Mouse (Mus musculus) adrenal gland, adult 2 months (tissue): Measurements from ENCODE around the gene Gpatch8. TPM values are rescaled to one million over a fixed set of nuclear protein-coding genes. Genes with fewer than 3 reads are reported as not detected.

Experiments
- DNase-seq: peaks from one replicate; pipeline ENCODE4 v3.0.0; 2021
- polyA plus RNA-seq: library from polyadenylated mRNA; depleted of rRNA; stranded (reverse); fragments of >200 nt; gene quantifications from 2 replicates; pipeline ENCODE4 v1.2.3, GENCODE M21; 2012; rRNA removed
- total RNA-seq, 2 experiments: library from RNA; stranded (reverse); gene quantifications; 2 replicates each; pipeline ENCODE4 v1.2.3; 2021

The Gpatch8 gene
- total and polyA plus RNA-seq, 3 experiments, result 18.4 to 31.4 (median 23.2) TPM

DNA sequence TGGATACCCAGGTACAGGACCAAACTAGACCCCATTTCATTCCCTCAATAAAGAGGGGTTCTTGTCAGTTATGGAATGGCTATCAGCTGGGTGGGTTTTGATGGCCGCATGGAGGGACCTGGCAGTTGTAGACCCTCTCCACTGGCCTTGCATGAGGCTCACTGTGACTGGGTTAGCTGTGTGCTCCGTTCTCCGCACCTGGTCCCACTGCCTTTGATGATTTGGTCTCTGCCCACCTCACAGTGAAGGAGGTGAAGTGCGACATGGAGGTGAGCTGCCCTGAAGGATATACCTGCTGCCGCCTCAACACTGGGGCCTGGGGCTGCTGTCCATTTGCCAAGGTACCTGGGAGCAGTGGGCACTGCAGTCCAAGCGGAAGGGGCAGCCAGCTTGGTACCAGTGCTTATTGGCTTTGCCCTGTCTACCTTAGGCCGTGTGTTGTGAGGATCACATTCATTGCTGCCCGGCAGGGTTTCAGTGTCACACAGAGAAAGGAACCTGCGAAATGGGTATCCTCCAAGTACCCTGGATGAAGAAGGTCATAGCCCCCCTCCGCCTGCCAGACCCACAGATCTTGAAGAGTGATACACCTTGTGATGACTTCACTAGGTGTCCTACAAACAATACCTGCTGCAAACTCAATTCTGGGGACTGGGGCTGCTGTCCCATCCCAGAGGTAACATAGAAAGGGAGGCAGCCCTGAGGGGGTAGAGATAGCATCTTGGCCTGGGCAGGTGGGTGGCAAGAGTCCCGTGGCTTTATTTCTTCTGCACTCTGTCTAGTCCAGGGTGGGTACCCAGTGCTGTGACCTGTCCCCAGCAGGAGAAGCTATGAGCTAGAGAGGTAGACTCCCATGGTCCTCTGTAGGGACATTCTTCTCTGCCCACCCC lies 121.1 kb downstream of the Gpatch8 start:
- DNase-seq, result no peak

DNA sequence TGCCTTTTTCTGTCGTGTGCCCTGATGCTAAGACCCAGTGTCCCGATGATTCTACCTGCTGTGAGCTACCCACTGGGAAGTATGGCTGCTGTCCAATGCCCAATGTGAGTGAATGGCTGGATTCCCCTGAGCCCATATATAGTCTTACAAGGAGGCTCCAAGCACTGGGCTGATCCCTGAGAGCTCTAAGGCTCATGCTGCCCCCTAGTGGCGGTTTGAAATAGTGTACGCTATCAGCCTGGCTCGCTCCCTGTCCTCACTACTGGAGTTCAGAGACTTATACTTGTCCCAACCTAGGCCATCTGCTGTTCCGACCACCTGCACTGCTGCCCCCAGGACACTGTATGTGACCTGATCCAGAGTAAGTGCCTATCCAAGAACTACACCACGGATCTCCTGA lies 121.8 kb downstream of the Gpatch8 start:
- DNase-seq, result peak; percentile 88

DNA sequence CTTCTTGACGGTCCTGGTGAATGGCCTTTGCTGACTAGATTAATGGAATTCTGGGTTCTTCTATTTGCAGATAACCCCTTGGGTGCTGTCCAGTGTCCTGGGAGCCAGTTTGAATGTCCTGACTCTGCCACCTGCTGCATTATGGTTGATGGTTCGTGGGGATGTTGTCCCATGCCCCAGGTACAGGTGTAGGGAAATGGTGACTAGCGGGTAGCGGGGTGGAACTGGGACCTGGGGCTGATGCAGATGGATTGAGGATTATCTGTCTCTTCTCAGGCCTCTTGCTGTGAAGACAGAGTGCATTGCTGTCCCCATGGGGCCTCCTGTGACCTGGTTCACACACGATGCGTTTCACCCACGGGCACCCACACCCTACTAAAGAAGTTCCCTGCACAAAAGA lies 122.3 kb downstream of the Gpatch8 start:
- DNase-seq, result no peak

DNA sequence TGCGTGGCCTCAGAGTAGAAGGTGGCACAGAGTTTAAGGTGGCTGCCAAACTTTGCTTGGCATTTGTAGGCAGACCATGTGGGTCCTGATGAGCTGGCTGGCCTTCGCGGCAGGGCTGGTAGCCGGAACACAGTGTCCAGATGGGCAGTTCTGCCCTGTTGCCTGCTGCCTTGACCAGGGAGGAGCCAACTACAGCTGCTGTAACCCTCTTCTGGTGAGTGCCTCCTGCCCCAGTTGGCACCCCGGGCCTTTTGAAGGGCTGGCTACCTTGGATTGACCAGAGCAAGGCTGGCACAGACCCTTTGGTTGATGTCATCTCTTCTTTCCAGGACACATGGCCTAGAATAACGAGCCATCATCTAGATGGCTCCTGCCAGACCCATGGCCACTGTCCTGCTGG lies 123.3 kb downstream of the Gpatch8 start:
- DNase-seq, result peak; percentile 93

DNA sequence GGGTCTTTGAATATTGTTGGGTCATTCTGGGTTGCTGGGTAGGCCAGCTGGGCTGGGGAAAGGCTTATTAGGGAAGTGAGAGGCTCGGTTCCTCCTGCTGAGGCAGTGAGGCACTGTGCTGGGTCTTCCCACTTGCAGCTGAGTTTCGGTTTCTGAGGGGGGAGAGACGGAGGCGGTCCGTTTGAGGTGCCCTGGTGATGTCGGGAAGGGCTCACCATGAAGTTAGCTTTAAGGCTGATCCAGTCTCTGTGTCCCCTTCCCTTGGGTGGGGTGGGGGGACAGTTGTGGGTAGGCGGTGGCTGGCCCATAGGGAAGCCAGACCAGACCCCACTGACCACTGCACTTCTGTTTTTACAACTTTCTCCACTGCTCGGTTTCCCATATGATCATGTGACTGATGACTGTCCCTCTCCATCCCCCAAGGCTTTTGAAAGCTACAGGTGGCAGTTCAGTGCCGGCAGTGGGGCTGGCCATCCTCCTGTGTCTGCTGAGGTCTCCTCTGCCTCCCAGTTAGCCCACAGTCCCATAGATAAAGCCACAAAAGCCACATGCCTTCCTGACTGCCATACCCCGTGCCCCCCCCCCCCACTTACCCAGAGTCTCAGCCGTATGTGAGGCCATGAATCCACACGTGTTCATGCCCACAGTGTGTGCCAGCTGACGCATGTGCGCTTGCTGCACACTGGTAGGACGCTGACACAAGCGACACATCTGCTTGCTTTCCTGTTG lies 123.9 kb downstream of the Gpatch8 start:
- DNase-seq, result no peak

DNA sequence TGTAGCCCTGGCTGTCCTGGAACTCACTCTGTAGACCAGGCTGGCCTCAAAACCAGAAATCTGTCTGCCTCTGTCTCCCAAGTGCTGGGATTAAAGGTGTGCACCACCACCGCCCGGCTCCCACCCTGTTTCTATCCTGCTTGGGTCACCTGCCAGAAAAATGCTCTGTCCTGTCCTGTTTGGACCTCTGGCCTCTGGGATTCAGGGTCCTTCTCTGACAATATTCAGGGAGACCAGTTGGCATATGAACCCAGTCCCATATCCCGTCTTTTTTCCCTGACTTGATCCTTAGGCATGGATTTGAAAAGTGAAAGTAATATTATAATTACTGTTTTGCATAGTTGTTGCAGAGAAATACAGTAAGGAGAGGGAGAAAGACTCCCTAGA lies 124.5 kb downstream of the Gpatch8 start:
- no peak for DNase-seq

DNA sequence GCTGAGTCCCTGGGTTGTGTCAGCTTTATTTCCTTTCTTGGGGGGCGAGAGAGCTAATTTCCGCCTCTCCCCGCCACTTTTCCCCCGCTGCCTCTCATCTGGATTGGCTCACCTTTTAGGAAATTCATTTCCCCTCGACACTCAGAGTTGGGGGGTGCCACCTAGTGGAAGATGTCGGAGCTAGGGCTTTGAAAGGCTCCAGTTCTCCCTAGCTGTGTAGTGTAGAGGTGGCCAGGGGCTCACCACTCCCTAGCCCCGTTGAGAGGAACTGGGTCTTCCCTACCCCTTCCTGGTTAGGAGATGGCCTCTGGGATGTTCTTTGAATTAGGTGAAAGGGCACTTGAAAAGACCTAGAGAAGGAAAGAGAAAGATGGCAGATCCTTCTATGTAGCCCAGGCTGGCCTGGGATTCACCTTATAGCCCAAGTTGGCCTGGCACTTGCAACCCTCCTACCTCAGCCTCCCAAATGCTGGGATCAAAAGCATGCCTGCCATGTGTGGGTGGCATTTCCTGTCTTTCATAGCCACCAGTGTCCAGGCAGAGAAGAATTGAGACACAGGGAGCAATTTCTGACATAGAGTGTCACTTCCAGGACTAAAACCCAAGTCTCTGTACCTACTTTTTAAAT lies 125.1 kb downstream of the Gpatch8 start:
- DNase-seq, result peak; percentile 86

DNA sequence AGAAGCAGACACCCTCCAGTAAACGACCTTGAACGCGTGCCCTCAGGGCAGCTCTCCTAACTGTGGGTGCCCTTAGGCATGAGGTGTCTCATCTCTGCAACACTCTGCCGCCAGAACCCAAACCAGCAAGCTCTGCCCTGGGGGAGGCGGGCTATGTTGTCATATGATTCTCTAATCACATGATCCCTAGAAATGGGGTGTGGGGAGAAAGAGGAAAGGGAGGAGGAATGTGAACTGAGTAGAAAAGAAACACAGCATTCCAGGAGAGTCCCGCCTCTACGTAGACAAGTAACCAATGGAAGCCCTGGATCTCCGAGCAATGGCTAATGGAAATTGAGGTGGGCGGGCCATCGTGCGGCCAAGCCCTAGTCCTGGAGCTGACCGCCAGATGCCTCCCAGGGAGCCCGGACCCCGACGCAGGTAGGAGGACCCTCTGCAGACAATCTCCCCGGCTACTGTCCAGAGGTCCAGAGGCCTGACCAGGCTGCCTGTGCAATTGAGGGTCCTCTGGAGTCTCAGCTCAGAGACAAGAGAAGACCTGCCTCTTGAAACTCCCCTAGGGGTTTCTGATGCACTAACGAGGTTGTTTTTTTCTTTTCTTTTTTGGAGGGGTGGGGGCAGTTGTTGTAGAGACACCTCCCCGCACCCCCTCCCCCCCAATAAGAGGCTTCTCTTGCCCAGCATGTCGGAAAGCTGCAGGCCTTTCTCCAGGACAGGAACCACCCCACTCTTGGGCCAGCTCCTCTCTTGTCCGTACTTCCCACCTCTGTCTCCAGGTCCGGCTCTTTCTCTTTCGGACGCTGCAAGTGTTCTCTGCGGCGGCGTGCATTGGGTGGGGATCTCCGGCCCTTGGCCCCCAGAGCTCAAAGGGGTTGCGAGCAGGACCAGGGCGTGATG lies 125.8 kb downstream of the Gpatch8 start, which contains the start of gene Grn:
Gene Grn (plus strand): TSS at position 195 of the 897 bp plus-strand sequence.
- peak; percentile 95 for DNase-seq

DNA sequence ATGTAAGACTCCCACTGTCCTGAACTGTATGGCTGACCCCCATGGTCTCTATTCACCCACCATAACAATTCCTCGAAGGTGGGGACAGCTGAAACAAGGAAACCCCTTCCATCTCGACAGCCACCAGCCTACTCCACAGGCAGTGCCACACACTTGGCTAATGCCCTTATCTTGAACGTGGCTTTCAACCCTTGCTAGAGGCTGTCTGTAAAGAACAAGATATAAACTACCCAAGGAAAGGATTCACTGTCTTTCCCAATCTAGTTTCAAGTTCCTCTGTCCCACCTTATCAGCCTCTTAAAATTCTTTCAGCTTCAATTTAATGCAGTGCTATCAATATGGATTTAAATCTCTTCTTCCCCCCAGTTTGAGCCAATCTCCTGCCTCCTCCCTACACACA lies 126.6 kb downstream of the Gpatch8 start:
- no peak for DNase-seq

DNA sequence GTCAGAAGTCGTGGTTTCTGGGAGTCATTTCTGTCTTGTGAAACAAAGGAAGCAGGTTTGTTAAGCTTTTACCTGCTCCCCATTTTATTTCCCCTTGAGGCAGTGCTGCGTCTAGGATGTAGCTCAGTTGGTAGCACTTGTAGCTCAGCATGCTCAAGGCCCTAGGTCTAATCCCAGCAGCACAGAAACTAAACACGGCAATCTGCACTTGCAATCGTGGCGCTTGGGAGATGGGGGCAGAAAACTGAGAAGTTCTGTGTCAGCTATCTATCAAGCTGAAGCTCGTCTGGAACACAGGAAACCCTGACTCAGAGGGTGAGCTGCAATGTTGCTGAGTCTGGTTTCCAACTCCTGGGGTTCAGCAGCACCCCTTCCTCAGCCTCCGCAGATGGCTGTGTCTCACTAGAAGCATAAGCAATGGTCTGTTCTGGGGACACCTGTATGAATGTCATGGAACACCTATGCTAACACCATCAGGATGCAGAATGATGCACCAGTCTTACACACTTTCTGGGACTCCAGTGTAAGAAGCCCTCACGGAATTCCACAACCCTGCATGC lies 127.1 kb downstream of the Gpatch8 start:
- DNase-seq, result no peak

Other genes starting within 250 kb of the Gpatch8 start
- gene Ubtf, start 236.7 kb downstream of the Gpatch8 start, total RNA-seq, result 100 to 1,000 TPM in 1 of 2 experiments, 10 to 100 TPM in 1; 95.9 to 110 TPM
- 24.2 and 25.4 TPM in 2 replicates for gene Ubtf, start 236.7 kb downstream of the Gpatch8 start, polyA plus RNA-seq
- under 1 TPM; 0.35 to 0.49 TPM for gene Slc4a1, start 190.2 kb downstream of the Gpatch8 start, total RNA-seq
- 0.02 TPM in 1 of 2 replicates, not detected in the other for gene Slc4a1, start 190.2 kb downstream of the Gpatch8 start, polyA plus RNA-seq
- 10 to 100 TPM; 36.8 to 51.7 TPM for gene Rundc3a, start 163.0 kb downstream of the Gpatch8 start, total RNA-seq
- 46.3 and 77.5 TPM in 2 replicates for gene Rundc3a, start 163.0 kb downstream of the Gpatch8 start, polyA plus RNA-seq
- 100 to 1,000 TPM; 504 to 683 TPM for gene Slc25a39, start 148.4 kb downstream of the Gpatch8 start, total RNA-seq
- 1,025 and 1,107 TPM in 2 replicates for gene Slc25a39, start 148.4 kb downstream of the Gpatch8 start, polyA plus RNA-seq
- 100 to 1,000 TPM; 165 to 211 TPM for gene Grn, start 126.1 kb downstream of the Gpatch8 start, total RNA-seq
- 251 and 310 TPM in 2 replicates for gene Grn, start 126.1 kb downstream of the Gpatch8 start, polyA plus RNA-seq
- gene Fam171a2, start 108.7 kb downstream of the Gpatch8 start, total RNA-seq, result 1 to 10 TPM; 2.8 to 8.3 TPM
- gene Fam171a2, start 108.7 kb downstream of the Gpatch8 start, polyA plus RNA-seq, result 18.1 and 22.9 TPM in 2 replicates
- 1 to 10 TPM; 2.5 to 4.1 TPM for gene Itga2b, start 86.3 kb downstream of the Gpatch8 start, total RNA-seq
- gene Itga2b, start 86.3 kb downstream of the Gpatch8 start, polyA plus RNA-seq, result 6.6 TPM in 2 replicates
- gene Gm11627, start 23.1 kb upstream of the Gpatch8 start, total RNA-seq, result under 1 TPM in 1 of 2 experiments, not detected in 1; 0.52 TPM
- gene Gm11627, start 23.1 kb upstream of the Gpatch8 start, polyA plus RNA-seq, result not detected in 2 replicates
- gene Fzd2, start 48.0 kb upstream of the Gpatch8 start, total RNA-seq, result 1 to 10 TPM; 2.0 to 9.3 TPM
- gene Fzd2, start 48.0 kb upstream of the Gpatch8 start, polyA plus RNA-seq, result 22.8 and 23.1 TPM in 2 replicates
- gene Meioc, start 107.3 kb upstream of the Gpatch8 start, total RNA-seq, result not detected
- gene Meioc, start 107.3 kb upstream of the Gpatch8 start, polyA plus RNA-seq, result not detected in 2 replicates
- gene Ccdc43, start 141.4 kb upstream of the Gpatch8 start, total RNA-seq, result 10 to 100 TPM; 22.9 to 32.8 TPM
- 3.3 and 3.5 TPM in 2 replicates for gene Ccdc43, start 141.4 kb upstream of the Gpatch8 start, polyA plus RNA-seq
- 1 to 10 TPM; 2.9 to 3.4 TPM for gene Adam11, start 205.0 kb upstream of the Gpatch8 start, total RNA-seq
- gene Adam11, start 205.0 kb upstream of the Gpatch8 start, polyA plus RNA-seq, result 9.2 and 11.0 TPM in 2 replicates